Mouse (Mus musculus): ENCODE results near the gene Lax1.

- TF ChIP-seq GATA1 (IDR thresholded peaks at IDR 0.05; ENCODE audit: low read length) = no peak
- TF ChIP-seq TAL1 (IDR thresholded peaks at IDR 0.05; ENCODE audit: low read length) = no peak
Measured at GRCm38 (mm10) chr1:133670190-133670589, 19.7 kb downstream of the Lax1 start.
